Mouse (Mus musculus) testis, postnatal 14 days (tissue): ENCODE results near the gene Eps8l2.

Source experiments
- DNase-seq: peaks from one replicate; pipeline ENCODE4 v3.0.0; 2021; ENCODE audit warnings: low spot score

Eps8l2 gene

DNA sequence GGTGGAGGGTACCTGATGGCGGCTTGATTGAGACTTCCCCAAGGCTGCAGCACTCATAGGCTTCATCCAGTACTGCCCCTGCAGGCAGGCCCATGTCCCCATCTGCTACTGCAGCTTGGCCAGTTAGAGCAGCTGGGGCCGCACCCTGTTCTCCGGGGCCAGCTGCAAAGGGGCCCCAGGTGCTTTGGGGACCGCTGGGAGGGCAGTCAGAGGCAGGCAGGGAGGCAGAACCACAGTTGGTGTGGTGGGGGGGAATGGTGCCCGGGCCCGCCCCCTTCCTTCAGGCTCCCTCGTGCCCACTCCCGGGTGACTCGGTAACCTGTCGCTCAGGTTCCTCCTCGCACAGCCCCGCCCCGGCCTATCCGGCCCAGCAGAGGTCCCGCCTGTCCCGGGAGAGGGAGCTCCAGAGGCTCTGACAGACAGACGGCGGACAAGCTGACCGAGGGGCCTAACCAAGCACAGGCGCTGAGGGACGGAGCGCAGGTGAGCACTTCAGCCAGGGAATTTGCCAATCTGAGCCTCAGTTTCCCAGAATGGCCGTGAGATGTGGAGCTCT, at the start of gene Eps8l2:
Gene Eps8l2 (plus strand): TSS at position 305 of the 556 bp plus-strand sequence.
- peak; percentile 47 for DNase-seq

DNA sequence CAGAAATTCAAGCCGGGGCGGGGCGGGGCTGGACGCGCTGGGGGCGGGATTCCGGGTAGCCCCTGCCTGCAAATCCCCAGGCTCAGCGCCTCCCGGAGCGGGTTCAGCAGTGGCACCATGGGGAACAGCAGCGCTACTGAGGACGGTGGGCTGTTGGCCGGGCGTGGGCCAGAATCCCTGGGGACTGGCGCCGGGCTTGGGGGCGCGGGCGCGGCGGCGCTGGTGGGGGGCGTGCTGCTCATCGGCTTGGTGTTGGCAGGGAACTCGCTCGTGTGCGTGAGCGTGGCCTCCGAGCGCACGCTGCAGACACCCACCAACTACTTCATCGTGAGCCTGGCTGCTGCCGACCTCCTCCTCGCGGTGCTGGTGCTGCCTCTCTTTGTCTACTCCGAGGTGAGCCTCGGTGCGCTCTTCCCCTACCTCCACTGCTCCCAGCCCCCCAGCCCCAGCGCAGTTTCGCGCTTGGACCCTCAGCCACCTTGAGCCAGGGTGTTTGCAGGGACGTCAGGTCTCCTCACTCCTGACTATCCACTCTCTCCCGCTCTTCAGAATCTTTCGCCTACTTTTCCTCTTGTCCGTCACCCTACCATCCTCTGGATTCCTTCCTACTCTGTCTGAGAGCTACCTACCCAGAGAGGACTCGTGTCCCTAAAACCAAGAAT, 46.6 kb upstream of the Eps8l2 start, which contains the start of gene Drd4:
Gene Drd4 (plus strand): TSS at position 86 of the 662 bp plus-strand sequence.
- peak; percentile 46 for DNase-seq

DNA sequence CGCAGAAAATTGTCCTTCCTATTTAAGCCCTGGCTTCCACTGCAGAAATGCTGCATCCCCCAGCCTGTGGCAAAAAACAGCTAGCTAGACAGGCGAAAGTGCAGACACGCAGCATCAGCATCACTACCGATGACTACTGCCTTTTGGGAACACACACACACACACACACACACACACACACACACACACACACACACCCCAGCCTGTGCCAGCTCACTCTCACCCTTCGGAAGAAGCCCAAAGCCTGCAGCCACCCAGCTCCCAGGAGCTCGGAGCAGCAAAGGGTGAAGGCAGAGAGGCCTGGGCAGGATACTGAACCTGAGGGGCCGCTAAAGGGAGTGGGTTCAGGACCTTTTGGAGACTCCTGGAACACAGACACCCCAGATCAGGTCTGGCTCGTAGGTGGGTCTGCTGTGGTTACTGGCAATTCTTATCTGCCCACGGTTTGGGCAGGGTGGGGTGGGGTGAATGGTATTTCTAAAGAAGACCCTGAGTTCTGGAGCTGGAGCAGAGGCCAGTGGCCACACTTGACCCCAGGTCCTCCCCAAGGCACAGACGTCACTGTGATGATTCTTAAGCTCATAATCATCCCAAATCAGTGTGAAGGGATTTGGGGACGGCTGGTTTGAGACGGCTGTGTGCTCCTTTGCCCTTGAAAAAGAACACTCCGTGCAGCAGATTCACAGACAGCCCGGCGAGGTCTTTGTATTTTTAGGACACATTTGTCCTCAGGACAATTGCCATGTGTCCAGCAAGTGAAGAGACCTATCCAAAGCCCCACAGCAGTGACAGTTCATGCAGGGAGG, 45.9 kb upstream of the Eps8l2 start:
- DNase-seq: peak; percentile 74

DNA sequence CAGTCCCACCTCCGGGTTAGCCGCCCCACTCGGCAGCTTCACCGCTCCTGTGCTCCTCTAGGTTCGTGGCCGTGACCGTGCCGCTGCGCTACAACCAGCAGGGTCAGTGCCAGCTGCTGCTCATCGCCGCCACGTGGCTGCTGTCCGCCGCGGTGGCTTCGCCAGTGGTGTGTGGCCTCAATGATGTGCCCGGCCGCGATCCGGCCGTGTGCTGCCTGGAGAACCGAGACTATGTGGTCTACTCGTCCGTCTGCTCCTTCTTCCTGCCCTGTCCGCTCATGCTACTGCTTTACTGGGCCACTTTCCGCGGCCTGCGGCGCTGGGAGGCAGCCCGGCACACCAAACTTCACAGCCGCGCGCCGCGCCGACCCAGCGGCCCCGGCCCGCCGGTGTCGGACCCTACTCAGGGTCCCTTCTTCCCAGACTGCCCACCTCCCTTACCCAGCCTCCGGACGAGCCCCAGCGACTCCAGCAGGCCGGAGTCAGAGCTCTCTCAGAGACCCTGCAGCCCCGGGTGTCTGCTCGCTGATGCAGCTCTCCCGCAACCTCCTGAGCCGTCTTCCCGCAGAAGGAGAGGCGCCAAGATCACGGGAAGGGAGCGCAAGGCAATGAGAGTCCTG, 44.7 kb upstream of the Eps8l2 start:
- no peak for DNase-seq

DNA sequence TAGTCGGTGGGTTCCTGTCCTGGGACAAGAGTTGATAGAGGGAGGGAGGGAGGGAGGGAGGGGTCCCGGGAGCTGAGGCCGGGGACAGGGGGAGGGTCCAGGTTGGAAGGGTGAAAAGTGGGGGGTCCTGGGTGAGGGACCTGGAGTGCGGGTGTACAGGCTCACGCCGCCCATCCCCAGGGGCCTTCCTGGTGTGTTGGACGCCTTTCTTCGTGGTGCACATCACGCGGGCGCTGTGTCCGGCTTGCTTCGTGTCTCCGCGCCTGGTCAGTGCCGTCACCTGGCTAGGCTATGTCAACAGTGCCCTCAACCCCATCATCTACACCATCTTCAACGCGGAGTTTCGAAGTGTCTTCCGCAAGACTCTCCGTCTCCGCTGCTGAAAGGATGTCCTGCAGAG, 44.2 kb upstream of the Eps8l2 start:
- no peak for DNase-seq

DNA sequence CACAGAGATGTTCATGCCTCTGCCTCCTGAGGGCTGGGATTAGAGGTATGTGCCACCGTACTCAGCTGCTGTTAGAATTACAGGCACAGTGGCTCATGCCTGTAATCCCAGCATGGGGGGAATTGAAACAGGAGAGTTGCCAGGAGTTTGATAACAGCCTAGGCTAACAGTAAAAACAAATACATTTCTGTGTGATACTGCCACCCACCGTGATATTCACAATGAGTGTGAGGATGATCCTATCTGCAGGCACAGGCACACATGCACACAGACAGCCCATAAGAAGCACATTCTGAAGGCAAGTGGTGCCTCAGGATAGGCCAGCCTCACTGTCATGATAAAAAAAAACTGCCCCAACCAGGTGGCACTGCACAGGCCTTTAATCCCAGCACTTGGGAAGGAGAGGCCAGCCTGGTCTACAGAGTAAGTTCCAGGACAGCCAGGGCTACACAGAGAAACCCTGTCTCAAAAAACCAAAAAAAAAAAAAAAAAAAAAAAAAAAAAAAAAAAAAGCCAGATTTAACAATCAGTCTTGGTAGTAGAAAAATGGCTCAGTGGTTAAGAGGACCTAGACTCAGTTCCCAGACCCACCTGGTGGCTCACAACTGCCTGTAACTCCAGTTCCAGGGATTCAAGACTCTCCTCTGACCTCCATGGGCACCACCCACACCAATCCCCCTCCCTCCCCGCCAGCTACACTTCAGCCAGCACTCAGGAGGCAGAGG, 40.6 kb upstream of the Eps8l2 start:
- DNase-seq: no peak

DNA sequence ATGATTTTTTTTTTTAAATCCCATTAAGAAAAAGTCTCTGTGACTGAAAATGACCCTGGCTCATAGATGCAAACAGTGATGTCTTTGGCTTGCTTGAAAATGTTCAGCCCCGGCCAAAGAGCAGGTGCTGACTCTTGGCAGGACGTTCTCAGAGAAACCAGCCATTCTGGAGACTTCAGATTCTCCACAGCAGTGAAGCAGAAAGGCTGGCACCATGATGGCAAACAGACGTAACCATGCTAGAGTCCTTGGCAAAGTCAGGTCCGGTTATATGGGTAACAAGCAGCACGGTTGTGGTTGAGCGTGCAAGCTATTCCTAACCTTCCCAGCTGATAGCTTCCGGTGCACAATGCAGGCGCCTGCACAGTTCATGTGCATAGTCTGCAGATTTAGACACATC, 39.5 kb upstream of the Eps8l2 start:
- DNase-seq: no peak

DNA sequence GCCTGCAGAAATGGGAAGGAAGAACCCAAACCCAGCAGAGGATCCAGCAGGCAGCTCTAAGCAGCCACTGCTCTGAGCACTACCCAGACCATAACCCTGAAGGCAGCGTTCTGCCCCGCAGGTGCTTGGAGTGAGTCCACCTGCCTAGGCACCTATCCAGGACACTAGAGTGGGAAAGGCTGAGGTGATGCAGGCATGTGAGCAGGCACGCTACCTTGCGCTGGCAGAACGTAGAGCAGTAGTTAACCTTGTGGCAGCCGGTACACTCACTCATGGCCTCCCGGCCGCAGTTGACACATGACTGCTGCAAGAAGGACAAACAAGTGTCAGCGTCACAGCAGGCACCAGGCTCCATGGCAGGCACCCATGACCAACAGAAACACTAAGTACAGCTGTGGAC, 37.3 kb upstream of the Eps8l2 start:
- DNase-seq: no peak

DNA sequence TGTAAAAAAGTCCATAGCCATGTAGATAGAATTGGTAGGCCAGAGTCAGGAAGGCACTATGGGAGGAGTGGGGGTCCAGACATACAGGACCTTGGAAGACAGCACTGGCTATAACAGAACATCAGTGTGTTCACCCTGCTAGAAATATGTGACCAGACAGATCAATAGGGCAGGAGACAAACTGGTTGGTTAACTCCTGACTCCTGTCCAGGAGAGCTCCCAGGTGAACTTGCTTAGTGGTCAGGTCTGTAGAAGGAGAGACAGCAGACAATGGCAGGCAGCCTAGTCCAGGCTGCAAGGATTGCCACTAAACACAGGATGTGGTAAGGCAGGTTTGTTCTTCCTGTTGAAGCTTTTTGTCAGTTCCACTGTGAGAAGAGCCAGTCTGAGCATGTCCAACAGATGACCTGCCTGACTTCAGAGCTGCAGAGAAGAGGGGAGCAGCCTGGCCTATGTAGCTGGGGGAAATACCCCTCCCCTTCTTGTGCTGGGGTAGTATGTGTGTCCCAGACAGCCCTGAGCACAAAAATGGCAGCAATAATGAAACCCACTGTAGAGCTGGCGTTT, 35.9 kb upstream of the Eps8l2 start:
- no peak for DNase-seq

DNA sequence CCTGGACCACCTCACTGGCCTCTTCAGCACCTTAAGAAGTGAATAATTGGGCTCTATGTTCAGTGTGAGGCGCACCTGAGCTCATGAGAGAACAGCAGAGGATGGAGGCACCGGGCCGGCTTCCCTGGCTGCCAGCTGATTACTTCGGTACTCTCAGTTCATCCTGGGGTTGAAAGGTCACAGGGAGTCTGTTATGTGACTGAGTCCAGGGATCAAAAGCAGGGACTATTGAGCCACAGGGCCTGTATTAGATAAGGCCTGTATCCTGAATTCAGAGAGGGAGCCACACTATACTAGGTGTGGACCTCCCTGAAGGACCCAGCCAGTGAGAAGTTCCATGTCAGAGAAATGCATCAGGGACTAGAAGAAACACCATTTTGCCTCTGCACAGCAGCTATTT, 34.1 kb upstream of the Eps8l2 start:
- DNase-seq: no peak

DNA sequence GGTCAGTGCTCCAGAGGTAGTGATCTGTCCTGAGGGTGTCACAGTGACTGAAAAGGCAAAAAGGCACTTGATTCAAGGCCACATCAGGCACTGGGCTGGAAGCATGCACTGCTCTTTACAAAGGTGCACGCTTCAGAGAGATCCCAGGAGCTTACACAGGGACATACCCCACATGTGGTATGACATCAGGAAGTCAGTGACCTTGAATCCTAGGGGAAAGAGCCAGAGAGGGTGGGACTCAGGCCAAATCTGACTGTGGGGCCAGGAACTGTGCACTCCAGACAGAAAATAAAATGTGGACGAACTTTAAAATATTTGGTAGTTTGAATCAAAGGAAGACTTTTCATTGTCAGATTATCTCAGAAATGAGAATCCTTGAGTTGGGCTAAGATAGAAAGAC, 24.3 kb upstream of the Eps8l2 start:
- no peak for DNase-seq

DNA sequence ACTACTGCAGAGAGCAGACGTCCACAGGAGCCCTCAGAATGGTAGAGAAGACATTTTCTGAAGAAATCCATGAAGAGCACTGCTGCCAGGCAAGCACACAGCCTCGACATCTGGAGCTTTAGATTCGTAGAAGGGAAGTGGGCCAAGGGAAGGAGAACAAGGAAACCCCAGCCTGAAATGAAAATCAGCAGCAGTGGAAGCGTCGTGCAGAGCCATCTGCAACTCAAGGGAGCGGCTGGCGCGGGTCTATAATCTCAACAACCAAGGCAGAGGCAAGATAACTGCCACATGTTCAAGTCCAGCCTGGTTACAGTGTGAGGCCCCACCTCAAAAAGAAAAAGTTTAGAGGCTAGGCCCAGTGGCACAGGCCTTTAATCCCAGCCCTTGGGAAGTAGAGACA, 23.6 kb upstream of the Eps8l2 start:
- DNase-seq: no peak

DNA sequence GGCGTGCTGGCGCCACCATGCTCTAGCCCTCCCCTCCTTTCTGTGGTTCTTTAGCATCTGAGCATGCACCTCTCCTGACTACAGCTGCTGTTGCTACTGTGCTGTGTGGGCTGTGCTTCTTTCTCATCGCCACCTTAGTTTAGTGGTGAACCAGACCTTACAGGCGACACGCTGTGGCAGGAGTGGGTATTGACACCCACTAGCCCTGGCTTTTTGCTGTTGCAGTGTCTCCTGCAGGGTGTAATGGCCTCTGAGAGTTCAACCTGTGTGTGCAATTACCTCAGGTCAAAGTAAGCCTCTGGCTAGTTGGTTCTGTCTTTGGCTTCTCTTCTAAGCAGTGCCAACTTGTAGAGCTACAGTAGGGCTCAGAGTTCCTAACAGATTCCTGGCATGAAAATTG, 22.7 kb upstream of the Eps8l2 start:
- no peak for DNase-seq

DNA sequence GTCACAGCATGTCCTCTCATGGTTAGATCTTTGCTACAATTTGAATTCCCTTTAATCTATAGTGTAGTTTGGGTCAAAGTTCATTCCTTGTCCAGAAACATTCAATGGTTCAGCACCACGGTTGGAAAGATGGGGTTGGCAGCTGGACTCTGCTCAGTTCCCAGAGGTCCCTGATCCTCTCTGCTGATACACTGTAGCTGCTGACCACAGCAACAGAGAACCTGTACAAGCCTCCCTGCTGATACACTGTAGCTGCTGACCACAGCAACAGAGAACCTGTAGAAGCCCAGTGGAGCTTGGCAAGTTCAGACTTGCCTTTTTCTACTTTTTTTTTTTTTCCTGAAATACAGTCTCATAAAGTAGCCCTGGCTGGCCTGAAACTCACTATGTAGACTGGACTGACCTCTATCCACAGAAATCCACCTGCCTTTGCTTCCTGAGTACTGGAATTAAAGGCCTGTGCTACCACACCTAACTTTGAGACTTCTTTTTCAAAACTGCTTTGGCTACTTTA, 21.0 kb upstream of the Eps8l2 start:
- peak; percentile 73 for DNase-seq

DNA sequence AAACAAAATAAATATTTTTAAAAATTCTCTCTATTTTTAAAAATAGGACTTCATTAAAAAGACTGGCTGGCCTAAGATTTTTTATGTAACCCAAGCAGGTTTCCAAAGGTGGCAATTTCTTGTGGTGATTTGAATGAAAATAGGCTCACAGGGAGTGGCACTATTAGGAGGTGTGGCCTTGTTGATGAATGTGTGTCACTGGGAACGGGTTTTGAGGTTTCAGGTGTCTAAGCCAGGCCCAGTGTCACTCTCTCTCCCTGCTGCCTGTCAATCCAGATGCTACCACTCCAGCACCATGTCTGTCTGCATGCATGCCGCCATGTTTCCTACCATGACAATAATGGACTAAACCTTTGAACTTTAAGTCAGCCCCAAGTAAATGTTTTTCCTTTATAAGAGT, 19.2 kb upstream of the Eps8l2 start:
- no peak for DNase-seq

DNA sequence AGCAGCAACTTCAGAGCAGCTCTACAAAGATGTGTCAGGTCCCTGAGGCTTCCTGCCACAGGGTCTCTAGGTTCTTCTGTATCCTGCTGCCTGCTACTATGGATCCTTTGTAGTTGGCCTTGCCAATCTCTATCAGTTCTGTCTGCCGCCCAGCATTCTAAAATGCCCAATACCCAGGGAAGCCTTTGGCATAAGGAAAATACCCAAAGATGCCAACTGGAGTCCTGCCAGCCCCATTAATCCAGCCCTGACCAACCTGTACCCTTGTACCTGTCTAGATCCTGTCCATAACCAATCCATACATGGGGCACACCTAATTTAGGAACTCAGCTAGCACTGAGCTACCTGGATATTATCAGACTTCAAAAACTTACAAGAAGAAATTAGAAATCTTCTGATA, 14.0 kb upstream of the Eps8l2 start:
- DNase-seq: no peak

DNA sequence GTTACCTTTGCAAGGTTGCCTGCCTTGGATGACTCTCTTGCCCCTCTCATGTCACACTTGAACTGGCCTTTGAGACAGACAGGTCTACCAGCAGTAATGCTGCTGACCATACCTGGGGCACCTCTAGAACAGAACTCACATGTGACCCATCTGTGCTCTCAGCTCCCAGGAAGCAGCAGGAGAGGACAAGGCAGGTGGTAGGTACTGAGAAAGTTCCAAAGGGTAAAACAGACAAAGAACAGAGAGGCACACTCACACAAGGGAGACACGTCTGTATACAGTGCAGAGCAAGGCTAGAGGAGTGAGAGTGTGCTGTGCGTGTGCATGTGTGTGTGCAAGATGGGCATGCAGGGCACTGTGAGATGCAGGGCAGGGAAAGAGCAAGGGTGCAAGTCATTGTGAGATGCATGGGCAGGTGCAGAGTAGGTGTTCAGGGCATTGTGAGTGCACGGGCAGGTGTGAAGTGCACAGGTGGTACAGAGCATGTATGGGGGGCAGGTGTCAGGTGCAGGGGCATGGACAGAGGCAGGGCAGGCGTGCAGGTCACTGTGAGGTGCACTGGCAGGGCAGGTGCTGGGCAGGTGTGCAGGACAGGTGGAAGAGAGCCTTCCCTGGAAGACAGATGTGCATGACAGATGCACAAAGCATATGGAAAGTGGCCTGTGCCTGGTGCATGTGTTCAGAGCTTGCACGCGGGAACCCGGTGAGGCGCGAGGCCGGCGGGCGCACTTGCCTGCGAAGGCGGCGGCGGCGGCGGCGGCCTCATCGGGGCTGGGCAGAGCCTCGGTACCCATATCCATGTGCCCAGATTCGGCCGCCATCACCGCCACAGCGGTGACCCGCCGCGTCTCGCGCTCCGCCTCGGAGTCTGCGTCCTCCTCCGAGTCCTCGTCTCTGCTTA, 11.9 kb upstream of the Eps8l2 start:
- peak; percentile 59 for DNase-seq

DNA sequence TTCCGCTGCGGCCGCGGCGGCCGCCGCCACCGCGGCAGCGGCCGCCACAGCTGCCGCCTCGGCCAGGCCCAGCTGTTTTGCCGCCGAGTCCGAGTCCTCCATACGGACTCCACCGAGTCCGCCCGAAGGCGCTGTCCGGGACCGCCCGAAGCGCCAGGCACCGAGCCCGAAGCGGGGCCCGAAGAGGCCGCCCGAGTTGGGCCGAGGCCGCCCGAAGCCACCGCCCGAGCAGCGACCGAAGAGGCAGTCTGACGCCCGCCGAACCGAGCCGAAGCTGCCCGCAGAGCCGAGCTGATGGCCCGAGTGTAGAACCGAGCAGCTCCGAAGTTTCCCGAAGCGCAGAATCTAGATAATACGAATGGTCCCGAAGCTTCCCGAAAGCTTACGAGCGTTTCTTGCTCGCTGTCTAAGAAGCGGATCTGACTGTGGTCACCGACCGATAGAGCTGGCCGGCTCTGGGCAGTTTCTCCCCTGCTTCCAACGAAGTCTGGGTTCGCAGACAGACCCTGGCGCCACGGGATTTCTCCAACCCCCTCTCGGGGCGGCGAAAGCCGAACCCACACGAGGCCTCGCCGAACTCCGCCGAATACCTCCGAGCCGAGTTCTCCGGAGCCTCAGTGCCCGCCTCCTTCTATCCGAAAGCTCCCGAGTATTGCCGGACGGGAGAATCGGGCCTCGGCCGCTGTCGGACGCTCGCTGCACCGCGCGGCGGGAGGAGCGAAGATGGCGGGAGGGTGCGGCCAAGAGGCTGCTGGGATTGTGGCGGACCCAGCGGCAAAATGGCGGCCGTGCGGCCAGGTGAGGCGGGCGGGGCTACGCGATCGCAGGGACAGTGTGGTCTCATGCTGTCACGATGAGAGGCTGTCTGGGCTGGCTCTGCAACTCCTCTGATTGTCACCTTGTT, 11.0 kb upstream of the Eps8l2 start, which contains the start of the genes Deaf1 and Tmem80:
Gene Deaf1 (minus strand): TSS at position 222 of the 904 bp plus-strand sequence.
Gene Tmem80 (plus strand): TSS at position 271 of the 904 bp plus-strand sequence.
- DNase-seq: peak; percentile 95

DNA sequence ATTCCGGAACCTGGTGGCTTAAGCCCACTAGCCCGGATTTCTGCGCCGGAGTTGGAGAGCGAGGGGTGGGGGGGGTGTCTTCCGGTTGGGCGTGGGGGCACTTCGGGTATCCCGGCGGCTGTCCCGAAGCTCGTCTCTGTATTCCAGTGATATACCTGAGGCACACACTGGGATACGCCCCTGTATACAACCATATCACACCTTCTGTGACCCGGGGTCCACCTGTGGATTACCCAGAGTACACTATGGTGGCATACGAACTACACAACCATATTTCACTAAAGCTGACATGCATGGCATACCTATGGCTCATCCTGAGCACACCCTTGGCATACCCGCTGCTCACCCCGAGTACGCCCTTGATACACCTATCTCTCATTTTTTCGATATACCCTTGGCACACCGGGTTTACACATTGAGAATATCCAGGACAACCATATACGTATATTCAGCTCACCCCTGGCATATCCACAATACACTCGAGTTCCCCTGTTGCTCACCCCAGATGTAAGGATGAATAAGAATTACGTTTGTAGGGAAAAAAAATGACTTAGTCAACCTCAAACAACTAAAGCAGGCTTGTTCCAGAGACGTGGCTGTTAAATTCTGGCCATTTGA, 10.2 kb upstream of the Eps8l2 start:
- DNase-seq: no peak
